Mouse (Mus musculus) small intestine, adult 2 months (tissue): ENCODE results near the gene Hdac4. TPM values are rescaled to one million over a fixed set of nuclear protein-coding genes. Genes with fewer than 3 reads are reported as not detected.

Source experiments
- H3K27ac ChIP-seq: fragments of 200-500 bp; 2 replicates; pipeline ENCODE4 v1.5.1; 2012; ENCODE audit warnings: low read depth, low read length, control low read depth, inconsistent platforms; ENCODE audit not compliant: insufficient read depth
- H3K27me3 ChIP-seq: fragments of 200-500 bp; 2 replicates; pipeline ENCODE4 v1.6.1; 2012; ENCODE audit warnings: mild to moderate bottlenecking, moderate library complexity, low read length, inconsistent platforms; ENCODE audit not compliant: control insufficient read depth, insufficient read depth
- H3K36me3 ChIP-seq: fragments of 200-500 bp; 2 replicates; pipeline ENCODE4 v1.6.1; 2012; ENCODE audit warnings: mild to moderate bottlenecking, low read length, control low read depth, inconsistent platforms; ENCODE audit not compliant: control insufficient read depth, insufficient read depth
- H3K4me1 ChIP-seq: fragments of 200-500 bp; 2 replicates; pipeline ENCODE4 v1.6.1; 2012; ENCODE audit warnings: low read length, inconsistent platforms, mixed read lengths; ENCODE audit not compliant: control insufficient read depth, insufficient read depth, insufficient read length
- H3K4me3 ChIP-seq: fragments of 200-500 bp; 2 replicates; pipeline ENCODE4 v1.5.1; 2012; ENCODE audit warnings: low read depth, mild to moderate bottlenecking, control low read depth, inconsistent platforms, low read length, moderate library complexity
- CTCF ChIP-seq: fragments of 200-500 bp; IDR thresholded peaks from 2 replicates; pipeline ENCODE4 v1.5.1; 2012; ENCODE audit warnings: low read depth, mild to moderate bottlenecking, control low read depth, inconsistent platforms, low read length, moderate library complexity, mixed read lengths; ENCODE audit not compliant: insufficient replicate concordance, insufficient read length; ENCODE audit errors: extremely low read depth
- POLR2A ChIP-seq: fragments of 200-500 bp; IDR thresholded peaks from 2 replicates; pipeline ENCODE4 v1.6.1; 2012; ENCODE audit warnings: low read depth, mild to moderate bottlenecking, control low read depth, inconsistent platforms, low read length, moderate library complexity
- WGBS: fragments of 180-500 bp; shearing (Covaris S2); methylation state at CpG from one replicate; pipeline ENCODE4 v1.1.7; 2018; 5-methylcytosine and 5-hydroxymethylcytosine counted together
- polyA plus RNA-seq: library from polyadenylated mRNA; depleted of rRNA; stranded (reverse); fragments of >200 nt; gene quantifications from 2 replicates; pipeline ENCODE4 v1.2.3, GENCODE M21; 2012

Hdac4 gene
- polyA plus RNA-seq, 1 experiment = 21.0 TPM

DNA sequence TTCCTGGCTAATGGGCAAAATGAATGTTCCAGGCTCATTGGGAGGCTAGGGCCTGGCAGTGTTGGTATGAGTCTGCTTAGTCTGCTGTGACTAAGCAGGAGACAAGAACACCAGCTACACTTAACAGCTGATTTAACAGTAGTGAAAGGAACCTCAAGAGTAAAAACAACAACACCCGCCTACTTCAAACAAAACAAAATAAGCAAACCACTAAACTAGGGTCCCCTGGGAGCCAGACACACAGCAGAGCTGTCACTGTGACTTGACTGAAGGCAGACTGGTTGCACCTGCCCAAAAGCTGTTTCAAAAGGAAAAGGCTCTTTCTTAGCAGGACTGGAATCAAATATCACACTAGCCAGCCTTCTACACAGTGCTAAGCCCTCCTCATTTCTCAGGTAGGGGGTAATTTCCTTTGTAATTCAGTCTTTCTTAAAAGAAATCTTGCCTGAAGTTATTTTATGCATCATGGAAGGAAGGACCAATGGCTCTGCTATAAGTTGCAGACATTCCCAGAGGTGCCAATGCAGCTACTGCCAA lies 109.2 kb downstream of the Hdac4 start:
- no peak for TF ChIP-seq CTCF
- TF ChIP-seq POLR2A = no peak
- Histone ChIP-seq H3K27ac (no peak overlapping the region), H3K4me1 (peaks cover 38% of the 10 kb centered on the region; the same call in 1 of the 2 replicates), H3K4me3 (no peak overlapping the region), H3K36me3 (no peaks in the 10 kb centered on the region), H3K27me3 (no peaks in the 10 kb centered on the region)
- WGBS = 80% methylated on average over 1 of the region's 1 CpGs

GRCm38 (mm10) chr1:92084738-92085137 lies 110.8 kb downstream of the Hdac4 start:
- TF ChIP-seq CTCF (peak; percentile 9; the same call in 1 of the 2 replicates), POLR2A (no peak)
- Histone ChIP-seq H3K27me3 (no peaks in the 10 kb centered on the region), H3K4me3 (no peak overlapping the region), H3K36me3 (no peaks in the 10 kb centered on the region), H3K27ac (peak overlapping the region; percentile 9; the same call in 1 of the 2 replicates), H3K4me1 (peaks cover 38% of the 10 kb centered on the region; the same call in 1 of the 2 replicates)
- WGBS = 86% methylated on average over 2 of the region's 2 CpGs

- no peak overlapping the region for H3K4me3 ChIP-seq
- peak overlapping the region; percentile 82 for H3K27ac ChIP-seq
- no peaks in the 10 kb centered on the region for H3K36me3 ChIP-seq
- TF ChIP-seq POLR2A = no peak
- no peak for TF ChIP-seq CTCF
- peaks cover 40% of the 10 kb centered on the region; the same call in 1 of the 2 replicates for H3K4me1 ChIP-seq
- H3K27me3 ChIP-seq = no peaks in the 10 kb centered on the region
- WGBS = 15% methylated on average over 3 of the region's 3 CpGs
These were observed 111.5 kb downstream of the Hdac4 start for GRCm38 (mm10) chr1:92084004-92084403.

- 25% methylated on average over 6 of the region's 6 CpGs for WGBS
- Histone ChIP-seq H3K4me1 (peaks cover 40% of the 10 kb centered on the region; the same call in 1 of the 2 replicates), H3K36me3 (no peaks in the 10 kb centered on the region), H3K27ac (peak overlapping the region; percentile 82), H3K4me3 (no peak overlapping the region), H3K27me3 (no peaks in the 10 kb centered on the region)
- TF ChIP-seq POLR2A (no peak), CTCF (no peak)
These were observed 112.5 kb downstream of the Hdac4 start for GRCm38 (mm10) chr1:92082837-92083541.

- Histone ChIP-seq H3K36me3 (no peaks in the 10 kb centered on the region), H3K4me3 (no peak overlapping the region), H3K27me3 (no peaks in the 10 kb centered on the region), H3K4me1 (peaks cover 36% of the 10 kb centered on the region; the same call in 1 of the 2 replicates), H3K27ac (peak overlapping the region; percentile 9)
- TF ChIP-seq CTCF = no peak
- TF ChIP-seq POLR2A = no peak
- 88% methylated on average over 10 of the region's 10 CpGs for WGBS
These were observed 113.2 kb downstream of the Hdac4 start for GRCm38 (mm10) chr1:92082156-92082836.

DNA sequence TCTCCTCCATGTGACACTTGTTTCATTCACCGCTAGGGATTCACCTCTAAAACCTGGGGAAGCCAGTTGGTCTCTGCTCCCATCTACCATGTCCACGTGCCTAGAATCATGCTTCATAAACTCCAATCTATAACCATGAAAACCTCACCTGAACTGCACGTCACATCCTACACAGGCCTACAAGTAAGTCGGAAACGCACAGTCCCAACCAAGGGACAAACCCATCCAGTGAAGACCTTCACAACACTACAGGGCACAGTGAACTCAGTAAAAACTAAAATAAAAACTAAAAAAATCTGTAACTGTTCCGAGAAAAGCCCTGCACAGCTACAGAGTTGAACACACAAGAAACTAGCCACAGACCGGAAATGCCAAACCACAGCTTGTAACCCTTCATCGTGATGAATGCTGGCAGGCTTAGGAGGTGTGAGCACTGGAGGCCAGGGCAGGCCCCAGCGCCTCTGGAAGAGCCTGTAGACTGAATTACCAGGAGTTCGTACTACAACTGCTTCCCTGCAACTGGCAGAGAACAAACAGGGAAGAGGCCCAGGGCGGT lies 115.4 kb downstream of the Hdac4 start:
- TF ChIP-seq POLR2A = no peak
- TF ChIP-seq CTCF = no peak
- Histone ChIP-seq H3K4me1 (peaks cover 26% of the 10 kb centered on the region; the same call in 1 of the 2 replicates), H3K4me3 (no peak overlapping the region), H3K36me3 (no peaks in the 10 kb centered on the region), H3K27ac (0 out of 2 replicates have a peak overlapping the region, but pooled peaks have one; percentile 18), H3K27me3 (no peaks in the 10 kb centered on the region)
- 69% methylated on average over 11 of the region's 11 CpGs for WGBS
